Mouse (Mus musculus): Measurements from ENCODE around the gene Apol10b. TPM values are rescaled to one million over a fixed set of nuclear protein-coding genes. Genes with fewer than 3 reads are reported as not detected.

The Apol10b gene
- polyA plus RNA-seq, 1 experiment from 2014 or later: 0.14 TPM

DNA sequence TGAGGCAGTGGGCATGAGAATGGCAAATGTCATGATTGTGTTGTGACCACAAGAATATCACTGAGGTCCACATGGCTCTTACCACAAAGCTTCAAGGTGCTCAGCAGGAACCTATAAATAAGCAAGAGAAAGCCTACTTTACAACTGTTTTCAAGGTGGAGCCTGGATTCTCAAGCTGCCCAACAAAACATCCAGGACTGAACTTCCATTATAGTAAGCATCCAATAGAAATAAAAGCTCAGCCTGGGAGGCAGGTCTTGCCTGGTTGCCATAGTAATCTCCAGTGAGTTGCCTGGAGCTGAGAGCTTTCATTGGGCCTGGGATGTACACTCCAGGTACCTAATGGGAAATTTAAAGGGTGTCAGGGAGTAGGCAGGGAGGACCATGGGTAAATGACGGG, 3.0 kb upstream of the Apol10b start, which contains the start of gene Gm36245:
TSS of gene Gm36245 (plus strand) at position 301 of the 400 bp plus-strand sequence.
- no peak within 1 kb of the TSS for H3K4me2 ChIP-seq (replicated peaks; ENCODE audit: low read depth, low read length)
- no peak for ATAC-seq
- WGBS: 80% methylated on average over 1 of the region's 1 CpGs
- no peaks in the 10 kb centered on the region for H3K27me3 ChIP-seq (replicated peaks; ENCODE audit: insufficient read depth, low read length)
- no peak within 1 kb of the TSS for H3K9ac ChIP-seq (replicated peaks; ENCODE audit: low read depth)
- no peaks in the 10 kb centered on the region for H3K9me3 ChIP-seq (ENCODE audit: low read length)
- no peak for DNase-seq (ENCODE audit: low spot score)
- H3K27ac ChIP-seq (ENCODE audit: low read length): 0 out of 2 replicates have a peak within 1 kb of the TSS, but pooled peaks have one; percentile 20
- no peak within 1 kb of the TSS for H3K4me3 ChIP-seq (ENCODE audit: low read depth, low read length)
- no peaks in the 10 kb centered on the region for H3K36me3 ChIP-seq (ENCODE audit: insufficient read depth, low read length)
- no peak for TF ChIP-seq EP300 (IDR thresholded peaks at IDR 0.05)
- TF ChIP-seq CTCF (IDR thresholded peaks at IDR 0.05): no peak
- no peaks in the 10 kb centered on the region for H3K4me1 ChIP-seq (ENCODE audit: insufficient read depth, low read depth, low read length)

DNA sequence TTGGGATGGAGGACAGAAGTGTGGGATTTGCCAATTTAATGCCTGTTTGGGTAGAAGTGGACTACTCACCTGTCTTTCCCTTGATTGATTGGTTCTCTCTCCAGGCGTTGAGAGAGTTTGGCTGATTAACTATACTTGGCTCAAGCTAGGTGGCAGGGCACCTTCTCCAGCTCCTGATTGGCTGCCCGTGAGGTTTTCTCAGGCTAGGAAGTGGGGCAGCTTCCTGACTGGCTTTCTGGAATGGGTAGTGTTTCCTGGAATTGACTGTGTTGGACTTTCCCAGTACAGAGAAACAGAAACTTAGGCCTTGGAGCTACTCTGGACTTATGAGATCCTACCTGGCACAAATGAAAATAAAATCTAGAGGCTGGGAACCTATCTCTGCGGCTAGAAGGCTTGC, 2.5 kb upstream of the Apol10b start:
- ATAC-seq (peak; percentile 70), DNase-seq (ENCODE audit: low spot score) (peak; percentile 18)

DNA sequence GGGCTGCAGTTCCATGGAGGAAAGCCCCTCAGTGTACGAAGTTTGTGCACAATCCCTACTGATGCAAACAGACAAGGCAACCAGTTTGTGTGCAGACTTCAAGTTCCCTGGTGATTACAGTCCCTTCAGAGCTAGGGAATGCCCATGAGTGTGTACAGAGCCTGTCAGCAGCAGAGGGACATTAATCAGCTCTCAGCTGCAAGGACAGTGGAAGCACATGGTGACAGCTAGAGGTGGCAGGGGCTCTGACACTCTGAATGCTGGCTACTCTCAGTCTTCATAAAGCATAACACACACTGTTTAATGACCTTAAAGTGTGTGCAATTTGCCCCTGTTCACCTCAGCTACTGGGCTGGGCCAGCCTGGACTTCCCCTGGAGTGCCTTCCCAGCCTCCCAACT, 2.4 kb downstream of the Apol10b start:
- TF ChIP-seq CTCF (IDR thresholded peaks at IDR 0.05): no peak
- no peak for TF ChIP-seq EP300 (IDR thresholded peaks at IDR 0.05)
- H3K9ac ChIP-seq (replicated peaks; ENCODE audit: low read depth): no peak overlapping the region
- H3K4me1 ChIP-seq (ENCODE audit: insufficient read depth, low read depth, low read length): no peaks in the 10 kb centered on the region
- ATAC-seq (no peak), DNase-seq (ENCODE audit: low spot score) (no peak)
- WGBS: 33% methylated on average over 1 of the region's 1 CpGs
- H3K27ac ChIP-seq (ENCODE audit: low read length): no peak overlapping the region
- H3K36me3 ChIP-seq (ENCODE audit: insufficient read depth, low read length): no peaks in the 10 kb centered on the region
- no peaks in the 10 kb centered on the region for H3K27me3 ChIP-seq (replicated peaks; ENCODE audit: insufficient read depth, low read length)
- no peak overlapping the region for H3K4me3 ChIP-seq (ENCODE audit: low read depth, low read length)
- no peaks in the 10 kb centered on the region for H3K9me3 ChIP-seq (ENCODE audit: low read length)
- H3K4me2 ChIP-seq (replicated peaks; ENCODE audit: low read depth, low read length): no peak overlapping the region

More for the DNA sequence above, 2.5 kb upstream of the Apol10b start:
- H3K27ac ChIP-seq (ENCODE audit: low read length): no peak overlapping the region
- H3K9me3 ChIP-seq (ENCODE audit: low read length): no peaks in the 10 kb centered on the region
- TF ChIP-seq CTCF (IDR thresholded peaks at IDR 0.05) (no peak), EP300 (IDR thresholded peaks at IDR 0.05) (peak; percentile 28; the same call in 1 of the 2 replicates)
- H3K36me3 ChIP-seq (ENCODE audit: insufficient read depth, low read length): no peaks in the 10 kb centered on the region
- H3K27me3 ChIP-seq (replicated peaks; ENCODE audit: insufficient read depth, low read length): no peaks in the 10 kb centered on the region
- no peaks in the 10 kb centered on the region for H3K4me1 ChIP-seq (ENCODE audit: insufficient read depth, low read depth, low read length)
- WGBS: 31% methylated on average over 3 of the region's 3 CpGs
- H3K4me2 ChIP-seq (replicated peaks; ENCODE audit: low read depth, low read length): no peak overlapping the region
- no peak overlapping the region for H3K9ac ChIP-seq (replicated peaks; ENCODE audit: low read depth)
- H3K4me3 ChIP-seq (ENCODE audit: low read depth, low read length): no peak overlapping the region

- Histone ChIP-seq H3K9me3 (ENCODE audit: low read length) (no peaks in the 10 kb centered on the region), H3K4me2 (replicated peaks; ENCODE audit: low read depth, low read length) (no peak overlapping the region), H3K4me1 (ENCODE audit: insufficient read depth, low read depth, low read length) (no peaks in the 10 kb centered on the region), H3K4me3 (ENCODE audit: low read depth, low read length) (no peak overlapping the region), H3K27ac (ENCODE audit: low read length) (no peak overlapping the region), H3K9ac (replicated peaks; ENCODE audit: low read depth) (no peak overlapping the region), H3K36me3 (ENCODE audit: insufficient read depth, low read length) (no peaks in the 10 kb centered on the region), H3K27me3 (replicated peaks; ENCODE audit: insufficient read depth, low read length) (no peaks in the 10 kb centered on the region)
- no peak for DNase-seq (ENCODE audit: low spot score)
- ATAC-seq: no peak
- TF ChIP-seq EP300 (IDR thresholded peaks at IDR 0.05) (no peak), CTCF (IDR thresholded peaks at IDR 0.05) (no peak)
- 46% methylated on average over 2 of the region's 2 CpGs for WGBS
These were observed 5.0 kb downstream of the Apol10b start for GRCm38 (mm10) chr15:77590881-77591280.

GRCm38 (mm10) chr15:77588981-77589380, 6.9 kb downstream of the Apol10b start:
- no peak overlapping the region for H3K4me3 ChIP-seq (ENCODE audit: low read depth, low read length)
- H3K36me3 ChIP-seq (ENCODE audit: insufficient read depth, low read length): no peaks in the 10 kb centered on the region
- H3K27me3 ChIP-seq (replicated peaks; ENCODE audit: insufficient read depth, low read length): no peaks in the 10 kb centered on the region
- no peaks in the 10 kb centered on the region for H3K4me1 ChIP-seq (ENCODE audit: insufficient read depth, low read depth, low read length)
- no peak for DNase-seq (ENCODE audit: low spot score)
- H3K9ac ChIP-seq (replicated peaks; ENCODE audit: low read depth): no peak overlapping the region
- no peak overlapping the region for H3K27ac ChIP-seq (ENCODE audit: low read length)
- no peaks in the 10 kb centered on the region for H3K9me3 ChIP-seq (ENCODE audit: low read length)
- H3K4me2 ChIP-seq (replicated peaks; ENCODE audit: low read depth, low read length): no peak overlapping the region
- no peak for ATAC-seq
- TF ChIP-seq CTCF (IDR thresholded peaks at IDR 0.05): no peak
- no peak for TF ChIP-seq EP300 (IDR thresholded peaks at IDR 0.05)

DNA sequence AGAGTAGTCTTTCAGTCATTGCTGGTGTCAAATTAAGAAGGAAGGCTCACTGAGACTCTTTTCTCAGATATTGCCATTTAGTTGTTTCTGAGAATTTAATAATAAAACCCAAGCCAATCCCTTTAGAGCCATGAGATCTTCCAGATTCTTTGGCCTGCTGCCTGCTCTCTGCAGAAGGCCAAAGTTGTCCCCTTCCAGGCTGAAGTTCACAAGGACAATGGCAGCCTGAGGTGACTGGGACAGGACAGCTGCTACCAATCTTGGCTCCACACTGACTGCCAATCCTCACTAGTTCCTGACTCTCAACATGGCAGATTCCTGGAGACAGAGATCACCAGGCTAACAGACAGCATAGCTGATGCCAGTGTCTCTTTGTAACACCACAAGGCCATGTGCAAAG, 8.9 kb downstream of the Apol10b start:
- H3K9ac ChIP-seq (replicated peaks; ENCODE audit: low read depth): no peak overlapping the region
- DNase-seq (ENCODE audit: low spot score) (no peak), ATAC-seq (no peak)
- no peaks in the 10 kb centered on the region for H3K27me3 ChIP-seq (replicated peaks; ENCODE audit: insufficient read depth, low read length)
- H3K4me2 ChIP-seq (replicated peaks; ENCODE audit: low read depth, low read length): no peak overlapping the region
- TF ChIP-seq EP300 (IDR thresholded peaks at IDR 0.05): no peak
- TF ChIP-seq CTCF (IDR thresholded peaks at IDR 0.05): no peak
- no peak overlapping the region for H3K4me3 ChIP-seq (ENCODE audit: low read depth, low read length)
- H3K36me3 ChIP-seq (ENCODE audit: insufficient read depth, low read length): no peaks in the 10 kb centered on the region
- no peaks in the 10 kb centered on the region for H3K4me1 ChIP-seq (ENCODE audit: insufficient read depth, low read depth, low read length)
- no peaks in the 10 kb centered on the region for H3K9me3 ChIP-seq (ENCODE audit: low read length)
- H3K27ac ChIP-seq (ENCODE audit: low read length): no peak overlapping the region

DNA sequence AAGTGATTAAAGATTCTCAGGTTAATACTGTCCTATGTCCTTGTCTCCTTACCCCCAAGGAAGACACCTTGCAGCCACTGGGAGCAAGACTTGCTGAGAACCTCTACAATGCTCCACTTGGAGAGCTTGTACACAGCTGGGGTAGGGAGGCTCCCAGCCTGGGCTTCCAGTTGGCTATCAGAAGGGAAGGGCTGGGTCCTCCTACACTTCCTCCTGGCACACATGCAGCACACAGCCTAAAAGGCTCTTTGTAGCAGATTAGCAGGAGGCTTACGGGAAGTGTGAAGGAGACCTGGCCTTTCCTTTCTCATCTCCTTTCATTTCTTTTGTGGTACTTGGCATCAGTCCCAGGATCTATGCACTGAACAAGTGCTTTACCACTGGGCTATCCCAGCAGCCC, 14.2 kb downstream of the Apol10b start:
- peak; percentile 72 for DNase-seq (ENCODE audit: low spot score)

More for the DNA sequence above, 14.2 kb downstream of the Apol10b start:
- WGBS: 15% methylated on average over 1 of the region's 1 CpGs
- peak; percentile 91 for ATAC-seq
- Histone ChIP-seq H3K4me1 (ENCODE audit: insufficient read depth, low read depth, low read length) (no peaks in the 10 kb centered on the region), H3K27me3 (replicated peaks; ENCODE audit: insufficient read depth, low read length) (no peaks in the 10 kb centered on the region), H3K9me3 (ENCODE audit: low read length) (no peaks in the 10 kb centered on the region), H3K4me3 (ENCODE audit: low read depth, low read length) (no peak overlapping the region), H3K9ac (replicated peaks; ENCODE audit: low read depth) (no peak overlapping the region), H3K4me2 (replicated peaks; ENCODE audit: low read depth, low read length) (no peak overlapping the region), H3K36me3 (ENCODE audit: insufficient read depth, low read length) (no peaks in the 10 kb centered on the region), H3K27ac (ENCODE audit: low read length) (no peak overlapping the region)
- TF ChIP-seq CTCF (IDR thresholded peaks at IDR 0.05): no peak
- TF ChIP-seq EP300 (IDR thresholded peaks at IDR 0.05): peak; percentile 66
